Mouse (Mus musculus) cerebellum, postnatal 4 days (tissue): Measurements from ENCODE around the gene Lyg2.

ENCODE experiments used
- DNase-seq, 2 experiments: peaks; one replicate each; pipeline ENCODE4 v3.0.0; 2022; ENCODE audit warnings: low spot score in 2 of 2, mixed read lengths in 1 of 2

The Lyg2 gene

DNA sequence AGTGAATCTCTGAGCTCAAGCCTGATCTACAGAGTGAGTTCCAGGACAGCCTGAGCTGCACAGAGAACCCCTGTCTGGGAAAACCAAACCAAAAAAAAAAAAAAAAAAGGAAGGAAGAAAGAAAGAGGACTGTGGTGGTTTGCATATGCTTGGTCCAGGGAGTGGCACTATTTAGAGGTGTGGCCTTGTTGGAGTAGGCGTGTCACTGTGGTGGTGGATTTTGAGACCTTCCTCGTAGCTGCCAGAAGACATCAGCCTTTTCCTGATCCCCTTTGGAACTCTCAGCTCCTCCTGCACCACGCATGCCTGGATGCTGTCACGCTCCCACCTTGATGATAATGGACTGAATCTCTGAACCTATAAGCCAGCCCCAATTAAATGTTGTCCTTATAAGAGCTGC, 32.9 kb downstream of the Lyg2 start:
- no peak for DNase-seq

- DNase-seq = no peak
These were observed 38.4 kb downstream of the Lyg2 start for GRCm38 (mm10) chr1:37877736-37878460.

DNA sequence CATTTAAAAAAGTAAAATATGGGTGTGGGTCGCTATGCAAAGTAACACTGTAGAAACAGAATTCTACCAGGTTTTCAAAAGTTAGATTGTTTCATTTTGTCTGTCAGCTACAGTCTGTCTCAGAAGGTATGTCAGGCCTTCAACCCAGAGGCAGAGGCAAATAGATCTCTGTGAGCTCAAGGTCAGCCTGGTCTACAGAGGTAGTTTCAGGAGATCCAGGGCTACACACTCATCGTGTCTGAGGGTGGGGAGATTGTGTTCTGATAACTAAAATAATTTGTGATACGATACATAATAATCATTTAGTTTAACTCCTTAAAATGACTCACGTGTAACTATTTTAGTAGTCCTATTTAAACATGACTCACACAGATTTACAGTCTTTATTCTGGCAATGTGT, 43.1 kb downstream of the Lyg2 start:
- DNase-seq = no peak

DNA sequence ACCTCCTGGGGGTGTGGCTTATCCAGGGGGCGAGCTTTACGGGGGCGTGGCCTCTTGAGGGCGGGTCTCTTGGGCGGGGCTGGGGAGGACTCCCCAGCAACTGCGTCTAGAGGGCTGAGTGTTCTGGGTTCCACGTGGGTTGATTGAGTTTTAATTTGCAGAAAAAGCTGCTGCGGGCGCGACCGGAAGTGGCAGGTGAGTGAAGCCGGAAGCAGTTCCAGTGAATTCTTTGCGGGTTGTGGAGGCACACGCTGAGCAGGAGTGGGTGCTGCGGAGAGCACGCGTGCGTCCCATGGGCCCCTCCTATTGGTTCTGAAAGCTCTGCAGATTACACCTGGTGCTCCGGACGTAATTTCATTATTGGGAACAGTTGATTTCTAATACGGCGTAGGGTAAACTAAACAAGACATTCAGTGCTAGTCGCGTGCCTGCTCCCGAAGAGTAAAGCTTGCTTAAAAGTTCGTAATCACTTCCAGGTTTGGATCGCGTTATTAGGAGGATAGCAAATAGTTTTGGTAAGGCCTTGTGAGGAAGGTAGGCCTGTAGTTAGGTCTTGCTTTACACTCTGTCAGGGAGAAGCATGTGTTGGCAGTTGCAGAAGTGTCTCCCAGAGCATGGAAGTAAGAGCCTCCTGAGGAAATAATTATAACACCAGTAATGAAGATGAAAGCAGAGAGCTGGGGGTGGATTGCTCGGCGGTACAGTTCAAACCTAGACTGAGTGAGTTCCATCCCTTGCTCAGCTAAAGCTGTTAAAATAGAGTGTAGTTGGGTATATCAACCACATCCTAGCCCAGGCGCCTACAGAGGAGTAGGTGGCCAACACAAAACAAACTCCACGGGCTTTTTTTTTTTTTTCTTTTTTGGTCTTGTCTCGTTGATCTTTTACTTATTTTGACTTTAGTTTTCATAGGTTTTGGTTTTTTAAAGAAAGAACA, 43.9 kb downstream of the Lyg2 start:
- peak; percentile 30 to 62 for DNase-seq

GRCm38 (mm10) chr1:37871704-37872103, 44.6 kb downstream of the Lyg2 start, which contains the start of gene Lipt1:
Lipt1 (plus strand) TSS chr1:37871738.
- no peak for DNase-seq

DNA sequence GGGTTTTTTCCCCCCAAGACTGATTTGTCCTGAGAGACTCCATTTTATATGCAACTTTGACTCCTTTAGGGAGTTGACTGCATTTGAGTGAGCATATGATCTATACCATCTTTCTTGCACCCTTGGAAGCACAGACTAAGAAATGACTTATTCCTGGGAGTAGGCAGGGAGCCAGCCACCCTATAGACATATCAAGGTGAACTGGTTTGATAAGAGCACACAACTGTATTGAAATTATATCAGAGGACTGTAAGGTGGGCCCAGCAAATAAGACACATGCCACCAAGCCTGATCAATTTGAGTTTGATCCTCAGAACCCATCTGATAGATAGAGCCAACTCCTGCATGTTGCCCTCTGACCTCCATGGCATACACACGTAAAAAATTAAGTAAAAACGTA, 46.9 kb downstream of the Lyg2 start:
- no peak for DNase-seq

GRCm38 (mm10) chr1:37868640-37869039, 47.7 kb downstream of the Lyg2 start:
- no peak for DNase-seq

DNA sequence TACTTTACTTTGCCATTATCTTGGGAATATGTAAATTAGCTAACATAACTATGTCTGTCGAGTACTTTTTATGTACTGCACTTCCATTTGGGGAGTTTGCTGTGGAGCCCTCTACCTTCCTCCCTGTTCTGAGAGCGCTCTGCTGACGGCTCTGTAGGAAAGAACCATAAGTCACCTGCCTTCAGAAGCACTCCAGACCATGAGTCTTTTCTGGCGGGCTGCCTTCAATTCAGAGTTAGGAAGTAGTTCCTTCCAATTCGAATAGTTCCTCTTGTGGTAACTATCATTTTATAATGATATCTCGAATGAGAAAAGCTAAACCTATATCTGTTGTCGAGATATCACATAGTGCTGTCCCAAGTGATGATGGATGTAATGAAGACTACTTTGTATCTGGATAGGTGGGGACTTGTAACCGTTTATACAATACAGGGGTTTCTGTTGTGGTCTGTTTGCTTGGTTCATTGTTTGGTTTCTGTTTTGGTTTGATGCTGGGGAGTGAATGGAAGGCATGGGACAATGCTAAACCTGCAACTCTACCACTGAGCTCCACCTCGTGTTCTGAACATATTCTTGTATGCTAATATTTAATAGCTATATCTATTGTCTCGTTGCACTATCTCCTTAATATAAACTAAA, 48.5 kb downstream of the Lyg2 start:
- no peak for DNase-seq

GRCm38 (mm10) chr1:37867056-37867455, 49.2 kb downstream of the Lyg2 start:
- peak in 1 of 2 experiments; percentile 43 for DNase-seq

GRCm38 (mm10) chr1:37866286-37866685, 50.0 kb downstream of the Lyg2 start, which contains the start of gene Tsga10:
Tsga10 (minus strand) TSS chr1:37866429.
- DNase-seq = no peak

GRCm38 (mm10) chr1:37865401-37866215, 50.7 kb downstream of the Lyg2 start:
- no peak for DNase-seq

GRCm38 (mm10) chr1:37864511-37865400, 51.5 kb downstream of the Lyg2 start:
- peak; percentile 97 to 99 for DNase-seq
